Mouse (Mus musculus) CD4-positive naive resting alpha-beta T cell, adult 57 days (primary cell): Measurements from ENCODE around the gene Eid1. TPM values are rescaled to one million over a fixed set of nuclear protein-coding genes. Genes with fewer than 3 reads are reported as not detected.

ENCODE experiments used
- total RNA-seq: library from RNA; stranded (reverse); gene quantifications from one replicate; pipeline ENCODE4 v1.2.4, GENCODE M21; 2023

Eid1 gene
- 34.5 TPM for total RNA-seq

GRCm38 (mm10) chr2:125672957-125673631, at the start of gene Eid1:
Gene Eid1 (plus strand): TSS chr2:125673095.

GRCm38 (mm10) chr2:125624837-125625351, 48.0 kb upstream of the Eid1 start, which contains the start of gene Cep152:
Gene Cep152 (minus strand): TSS chr2:125625113.

GRCm38 (mm10) chr2:125724086-125724430, 51.2 kb downstream of the Eid1 start, which contains the start of gene Shc4:
Gene Shc4 (minus strand): TSS chr2:125724148.

Other genes with a start within 250 kb of the Eid1 start
- gene Gm9913, start 168.0 kb upstream of the Eid1 start, total RNA-seq: not detected
- 0.71 TPM for gene Fbn1, start 165.1 kb upstream of the Eid1 start, total RNA-seq
- 19.6 TPM for gene Cep152, start 48.0 kb upstream of the Eid1 start, total RNA-seq
- gene Shc4, start 51.1 kb downstream of the Eid1 start, total RNA-seq: 0.35 TPM
- gene Secisbp2l, start 109.8 kb downstream of the Eid1 start, total RNA-seq: 44.0 TPM
- 30.8 TPM for gene Galk2, start 186.0 kb downstream of the Eid1 start, total RNA-seq
- gene Cops2, start 186.0 kb downstream of the Eid1 start, total RNA-seq: 63.3 TPM